Mouse (Mus musculus) midbrain, embryonic 10.5 days (tissue): ENCODE data around the gene S100pbp. TPM values are rescaled to one million over a fixed set of nuclear protein-coding genes. Genes with fewer than 3 reads are reported as not detected.
"Not testable (repeated sequence)": the region's sequence is repeated elsewhere in the genome, so short reads cannot be mapped to it uniquely, and the experiment has no call there.

Experiments
- DNase-seq: peaks from one replicate; pipeline ENCODE4 v3.0.0-alpha.2; 2017; ENCODE audit warnings: low spot score
- H3K27ac ChIP-seq: fragments of 300-500 bp; sonication (generic); replicated peaks from 2 replicates; pipeline ENCODE4 v1.5.1; 2016; ENCODE audit warnings: mild to moderate bottlenecking
- H3K27me3 ChIP-seq: fragments of 300-500 bp; sonication (generic); 2 replicates; pipeline ENCODE4 v1.6.1; 2016; ENCODE audit warnings: low read depth, mild to moderate bottlenecking; ENCODE audit not compliant: poor library complexity, severe bottlenecking
- H3K36me3 ChIP-seq: fragments of 300-500 bp; sonication (generic); 2 replicates; pipeline ENCODE4 v1.6.1; 2016; ENCODE audit warnings: mild to moderate bottlenecking, moderate library complexity
- H3K4me1 ChIP-seq: fragments of 300-500 bp; sonication (generic); 2 replicates; pipeline ENCODE4 v1.6.1; 2016
- H3K4me3 ChIP-seq: fragments of 300-500 bp; sonication (generic); 2 replicates; pipeline ENCODE4 v1.5.1; 2016; ENCODE audit warnings: mild to moderate bottlenecking, moderate library complexity
- H3K9me3 ChIP-seq: fragments of 300-500 bp; sonication (generic); replicated peaks from 2 replicates; pipeline ENCODE4 v1.6.1; 2016; ENCODE audit warnings: mild to moderate bottlenecking
- WGBS: fragments of 180-500 bp; shearing (Covaris S2); methylation state at CpG from one replicate; pipeline ENCODE4 v1.1.7; 2016; 5-methylcytosine and 5-hydroxymethylcytosine counted together
- polyA plus RNA-seq: library from polyadenylated mRNA; unstranded; fragments of >200 nt; fragmentation: Nextera tagmentation; extraction: Ambion mirVana; gene quantifications from 2 replicates; pipeline ENCODE4 v1.2.1, GENCODE M21; 2016

The S100pbp gene
- polyA plus RNA-seq, 1 experiment from 2014 or later = 28.2 TPM

DNA sequence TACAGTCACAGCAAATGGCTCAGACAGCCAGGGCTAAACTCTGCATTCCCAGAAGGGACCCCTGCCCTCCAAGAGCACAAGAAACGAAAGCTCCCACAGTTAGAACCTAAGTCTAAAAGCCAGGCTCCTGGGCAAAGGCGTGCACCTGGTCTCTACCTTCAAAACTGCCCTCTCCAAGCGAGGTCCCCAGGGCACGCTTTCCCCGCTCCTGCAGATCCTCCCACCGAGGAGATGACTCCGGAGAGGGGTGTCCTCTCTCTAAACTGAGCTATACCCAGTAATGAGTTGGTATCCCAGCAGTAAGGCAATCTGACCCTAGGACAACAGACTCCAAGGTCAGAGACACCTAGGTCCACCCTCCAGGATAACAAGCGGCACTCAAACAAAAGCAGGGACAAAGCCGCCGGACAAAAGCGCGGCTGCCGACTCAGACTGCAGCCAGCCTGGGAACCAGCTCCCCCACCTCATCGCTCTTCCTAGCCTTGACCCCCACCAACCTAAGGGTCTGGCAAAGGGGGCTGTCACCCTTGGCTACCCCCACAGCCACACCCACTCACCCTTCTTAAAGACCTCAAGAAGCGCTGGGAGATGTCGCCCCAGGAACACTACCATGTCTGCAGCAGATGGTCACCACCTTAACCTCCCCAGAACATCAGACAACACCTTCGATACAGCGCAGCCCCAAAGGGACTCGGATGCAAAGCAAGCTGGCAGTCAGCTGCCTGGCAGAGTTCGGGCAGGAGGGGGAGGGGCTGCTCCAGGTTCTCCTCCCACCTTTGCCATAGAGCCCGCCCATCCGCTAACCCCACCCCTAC, 37.9 kb upstream of the S100pbp start:
- Histone ChIP-seq H3K27me3 (peaks cover 65% of the 10 kb centered on the region), H3K4me1 (peaks cover 72% of the 10 kb centered on the region), H3K9me3 (no peaks in the 10 kb centered on the region), H3K36me3 (peaks cover 31% of the 10 kb centered on the region), H3K4me3 (peak overlapping the region; percentile 49), H3K27ac (peak overlapping the region; percentile 77)
- no peak for DNase-seq
- WGBS = 5% methylated on average over 22 of the region's 22 CpGs

DNA sequence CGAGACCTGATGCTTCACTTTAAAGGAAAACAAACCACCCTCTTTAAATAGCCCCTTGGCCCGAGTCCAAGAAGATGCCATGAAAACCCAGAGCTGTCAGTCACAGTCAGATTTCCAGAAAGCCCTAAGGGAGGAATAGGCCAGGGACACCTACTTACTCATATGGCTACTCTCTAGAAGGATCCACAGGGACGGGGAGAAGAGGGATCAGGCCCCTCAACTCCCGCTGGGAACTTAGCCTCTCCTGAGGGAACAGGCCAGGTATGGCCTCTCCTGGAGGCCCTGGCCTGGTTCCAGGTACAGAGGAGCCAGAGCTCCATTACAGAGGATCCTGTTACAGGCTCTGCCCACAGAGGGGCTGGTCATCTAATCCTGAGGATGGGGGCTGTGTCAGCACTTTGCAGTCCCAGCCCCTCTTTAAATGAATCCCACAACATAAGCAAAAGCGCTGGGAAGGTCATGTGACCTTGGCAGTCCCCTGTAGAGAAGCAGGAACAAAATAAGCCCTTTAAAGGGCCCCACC, 37.0 kb upstream of the S100pbp start:
- peaks cover 40% of the 10 kb centered on the region for H3K36me3 ChIP-seq
- H3K9me3 ChIP-seq = no peaks in the 10 kb centered on the region
- WGBS = 33% methylated on average over 5 of the region's 5 CpGs
- DNase-seq = no peak
- H3K4me3 ChIP-seq = peak overlapping the region; percentile 49
- peaks cover 63% of the 10 kb centered on the region for H3K4me1 ChIP-seq
- peaks cover 74% of the 10 kb centered on the region for H3K27me3 ChIP-seq
- H3K27ac ChIP-seq = peak overlapping the region; percentile 77

DNA sequence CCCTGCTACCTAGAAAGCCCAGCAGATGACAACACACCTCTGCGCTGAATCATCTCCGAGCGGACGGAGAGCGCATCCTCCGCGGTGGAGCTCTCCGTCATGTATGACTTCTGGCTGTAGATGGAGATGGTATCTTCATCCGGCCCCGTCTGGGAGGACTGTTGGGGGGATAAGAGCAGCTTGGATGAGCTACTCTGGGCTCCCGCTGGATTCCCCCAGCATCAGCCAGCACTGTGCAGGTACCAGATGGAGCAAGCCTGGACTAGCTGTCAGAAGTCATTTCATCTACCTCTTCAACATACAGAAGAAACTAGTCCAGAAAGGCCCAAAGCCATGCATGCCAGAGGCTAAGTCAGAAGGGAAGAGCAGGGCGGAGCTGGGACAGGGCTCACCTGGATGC, 35.8 kb upstream of the S100pbp start:
- 96% methylated on average over 12 of the region's 12 CpGs for WGBS
- H3K4me3 ChIP-seq = no peak overlapping the region
- peaks cover 84% of the 10 kb centered on the region for H3K27me3 ChIP-seq
- H3K36me3 ChIP-seq = peaks cover 52% of the 10 kb centered on the region
- no peaks in the 10 kb centered on the region for H3K9me3 ChIP-seq
- H3K27ac ChIP-seq = peak overlapping the region; percentile 17; the same call in 1 of the 2 replicates
- peaks cover 61% of the 10 kb centered on the region for H3K4me1 ChIP-seq
- DNase-seq = no peak

- Histone ChIP-seq H3K36me3 (peaks cover 68% of the 10 kb centered on the region), H3K4me3 (peak overlapping the region; percentile 44), H3K27ac (peak overlapping the region; percentile 75), H3K27me3 (peaks cover 82% of the 10 kb centered on the region), H3K4me1 (peaks cover 64% of the 10 kb centered on the region), H3K9me3 (no peaks in the 10 kb centered on the region)
- WGBS = 22% methylated on average over 55 of the region's 55 CpGs
- DNase-seq = peak; percentile 53
Observed at GRCm38 (mm10) chr4:129223421-129224281, 34.1 kb upstream of the S100pbp start.

- H3K4me3 ChIP-seq = no peak overlapping the region
- H3K9me3 ChIP-seq = no peaks in the 10 kb centered on the region
- H3K36me3 ChIP-seq = peaks cover 82% of the 10 kb centered on the region
- H3K27ac ChIP-seq = no peak overlapping the region
- H3K27me3 ChIP-seq = peaks cover 68% of the 10 kb centered on the region
- DNase-seq = no peak
- peaks cover 53% of the 10 kb centered on the region for H3K4me1 ChIP-seq
- WGBS = 65% methylated on average over 31 of the region's 31 CpGs
Observed at GRCm38 (mm10) chr4:129222019-129222925, 32.7 kb upstream of the S100pbp start.

- peaks cover 91% of the 10 kb centered on the region for H3K36me3 ChIP-seq
Observed at GRCm38 (mm10) chr4:129221097-129222010, 31.8 kb upstream of the S100pbp start.

DNA sequence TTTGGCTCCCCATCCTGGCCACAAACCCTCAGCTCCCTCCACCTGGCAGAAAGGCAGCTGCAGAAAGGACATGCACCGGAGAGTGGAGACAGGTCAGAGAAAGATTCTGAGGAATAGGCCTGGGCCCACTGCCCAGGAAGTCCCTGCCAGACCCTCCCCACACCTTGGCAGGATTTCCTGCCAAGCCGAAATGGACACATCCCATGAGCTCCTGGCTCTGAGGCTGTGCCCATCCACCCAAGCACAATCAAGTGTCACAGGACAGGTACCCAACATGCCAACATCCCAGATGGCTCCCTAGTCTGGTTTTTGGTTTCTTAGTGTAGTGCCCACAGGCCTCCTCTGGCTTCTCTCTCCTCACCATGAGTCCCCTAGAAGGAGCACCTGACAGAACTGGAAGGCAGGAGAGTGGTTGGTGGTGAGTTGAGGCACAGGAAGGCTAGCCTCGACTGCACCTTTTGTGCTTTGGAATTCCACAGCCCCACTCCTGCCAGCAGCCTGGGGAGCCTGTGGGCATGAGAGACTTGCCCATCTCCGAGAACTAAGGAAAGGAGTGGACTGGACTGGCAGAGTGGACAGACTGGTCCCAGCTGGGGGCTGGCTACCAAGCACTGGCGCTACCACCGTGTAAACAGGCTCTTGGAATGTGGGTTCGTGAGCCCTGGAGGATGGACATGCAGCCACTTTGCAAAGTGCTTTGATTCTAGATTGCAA, 31.0 kb upstream of the S100pbp start:
- 78% methylated on average over 7 of the region's 7 CpGs for WGBS
- peaks cover 97% of the 10 kb centered on the region for H3K36me3 ChIP-seq

More at GRCm38 (mm10) chr4:129221097-129222010, 31.8 kb upstream of the S100pbp start:
- 72% methylated on average over 23 of the region's 23 CpGs for WGBS
- Histone ChIP-seq H3K27me3 (peaks cover 59% of the 10 kb centered on the region), H3K9me3 (no peaks in the 10 kb centered on the region), H3K27ac (no peak overlapping the region), H3K4me3 (no peak overlapping the region), H3K4me1 (peaks cover 43% of the 10 kb centered on the region)
- DNase-seq = no peak

GRCm38 (mm10) chr4:129219198-129219597, 29.7 kb upstream of the S100pbp start:
- DNase-seq = no peak
- Histone ChIP-seq H3K27ac (no peak overlapping the region), H3K36me3 (peaks cover 99% of the 10 kb centered on the region), H3K9me3 (no peaks in the 10 kb centered on the region), H3K27me3 (peaks cover 37% of the 10 kb centered on the region), H3K4me3 (no peak overlapping the region), H3K4me1 (peaks cover 28% of the 10 kb centered on the region)
- 90% methylated on average over 10 of the region's 10 CpGs for WGBS

More for the DNA sequence above, 31.0 kb upstream of the S100pbp start:
- Histone ChIP-seq H3K9me3 (no peaks in the 10 kb centered on the region), H3K4me3 (no peak overlapping the region), H3K4me1 (peaks cover 35% of the 10 kb centered on the region), H3K27me3 (peaks cover 50% of the 10 kb centered on the region), H3K27ac (no peak overlapping the region)
- DNase-seq = no peak

- peaks cover 32% of the 10 kb centered on the region for H3K27me3 ChIP-seq
- DNase-seq = no peak
- H3K27ac ChIP-seq = no peak overlapping the region
- H3K9me3 ChIP-seq = no peaks in the 10 kb centered on the region
- peaks cover 99% of the 10 kb centered on the region for H3K36me3 ChIP-seq
- no peak overlapping the region for H3K4me3 ChIP-seq
- peaks cover 23% of the 10 kb centered on the region for H3K4me1 ChIP-seq
- whole genome bisulfite sequencing = 86% methylated on average over 7 of the region's 7 CpGs
Observed at GRCm38 (mm10) chr4:129218569-129219175, 29.1 kb upstream of the S100pbp start.

DNA sequence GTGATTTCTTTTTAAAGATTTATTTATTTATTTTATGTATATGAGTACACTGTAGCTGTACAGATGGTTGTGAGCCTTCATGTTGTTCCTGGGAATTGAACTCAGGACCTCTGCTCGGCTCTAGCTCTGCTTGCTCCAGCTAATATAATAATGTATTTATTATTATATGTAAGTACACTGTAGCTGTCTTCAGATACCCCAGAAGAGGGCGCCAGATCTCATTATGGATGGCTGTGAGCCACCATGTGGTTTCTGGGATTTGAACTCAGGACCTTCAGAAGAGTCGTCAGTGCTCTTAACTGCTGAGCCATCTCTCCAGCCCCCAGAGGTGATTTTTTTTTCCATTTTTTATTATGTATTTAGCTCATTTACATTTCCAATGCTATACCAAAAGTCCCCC, 23.0 kb upstream of the S100pbp start:
- H3K9me3 ChIP-seq, H3K4me1 ChIP-seq, H3K4me3 ChIP-seq, H3K27me3 ChIP-seq, DNase-seq, H3K27ac ChIP-seq: not testable (repeated sequence)
- 72% methylated on average over 3 of the region's 3 CpGs for WGBS
- H3K36me3 ChIP-seq = peaks cover 98% of the 10 kb centered on the region
